Mouse (Mus musculus): Measurements from ENCODE around the gene Qtrt1. TPM values are rescaled to one million over a fixed set of nuclear protein-coding genes. Genes with fewer than 3 reads are reported as not detected.

Gene Qtrt1
- polyA plus RNA-seq, 1 experiment = 81.4 TPM

DNA sequence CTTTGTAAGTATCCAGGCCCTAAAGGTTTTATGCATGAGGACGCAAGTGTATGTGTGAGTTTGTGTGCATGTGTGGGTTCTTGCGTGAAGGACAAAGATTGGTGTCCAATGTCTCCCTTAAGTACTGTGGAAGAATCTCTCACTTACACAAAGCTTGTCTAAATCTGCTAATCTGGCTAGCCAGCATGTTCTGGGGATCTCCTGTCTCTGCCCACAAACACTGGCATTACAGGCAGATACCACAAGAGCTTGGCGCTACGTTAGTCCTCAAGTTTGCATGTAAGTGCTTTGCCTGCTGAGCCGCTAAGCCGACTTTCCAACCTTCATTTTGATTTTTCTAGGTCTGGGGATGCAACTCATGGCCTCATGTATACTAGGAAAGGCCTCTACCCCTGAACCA is 25.9 kb downstream of the Qtrt1 start:
- no peak for DNase-seq (ENCODE audit: low read depth)
- no peak for TF ChIP-seq CTCF (IDR thresholded peaks at IDR 0.05; ENCODE audit: borderline replicate concordance, extremely low read depth, insufficient read depth, insufficient read length)
- no peak for TF ChIP-seq POLR2A (IDR thresholded peaks at IDR 0.05; ENCODE audit: borderline replicate concordance, extremely low read depth, insufficient read depth, insufficient read length, poor library complexity, severe bottlenecking)

GRCm38 (mm10) chr9:21438219-21438618 is 26.6 kb downstream of the Qtrt1 start:
- no peak for TF ChIP-seq CTCF (IDR thresholded peaks at IDR 0.05; ENCODE audit: borderline replicate concordance, extremely low read depth, insufficient read depth, insufficient read length)
- no peak for TF ChIP-seq POLR2A (IDR thresholded peaks at IDR 0.05; ENCODE audit: borderline replicate concordance, extremely low read depth, insufficient read depth, insufficient read length, poor library complexity, severe bottlenecking)
- peak; percentile 22 for DNase-seq (ENCODE audit: low read depth)

GRCm38 (mm10) chr9:21439456-21439855 is 27.8 kb downstream of the Qtrt1 start:
- TF ChIP-seq CTCF (IDR thresholded peaks at IDR 0.05; ENCODE audit: borderline replicate concordance, extremely low read depth, insufficient read depth, insufficient read length) (no peak), POLR2A (IDR thresholded peaks at IDR 0.05; ENCODE audit: borderline replicate concordance, extremely low read depth, insufficient read depth, insufficient read length, poor library complexity, severe bottlenecking) (no peak)
- DNase-seq (ENCODE audit: low read depth) = no peak

DNA sequence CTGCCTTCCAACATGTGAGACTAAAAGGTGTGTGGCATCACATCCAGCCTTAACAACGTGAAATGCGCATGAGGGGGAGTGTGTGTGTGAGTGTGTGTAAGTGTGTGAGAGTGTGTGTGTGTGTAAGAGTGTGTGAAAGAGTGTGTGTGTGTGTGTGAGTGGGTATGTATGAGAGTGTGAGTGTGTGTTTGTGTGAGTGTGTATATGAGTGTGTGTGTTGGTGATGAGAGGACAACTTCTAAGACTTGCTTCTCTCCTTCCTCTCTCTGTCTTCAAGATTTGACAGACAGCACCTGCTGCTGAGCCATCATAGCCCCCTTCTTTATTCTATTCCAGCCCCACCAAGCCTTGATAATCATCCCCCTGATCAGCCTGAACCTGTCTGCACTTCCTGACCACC is 28.3 kb downstream of the Qtrt1 start:
- DNase-seq (ENCODE audit: low read depth) = no peak
- TF ChIP-seq POLR2A (IDR thresholded peaks at IDR 0.05; ENCODE audit: borderline replicate concordance, extremely low read depth, insufficient read depth, insufficient read length, poor library complexity, severe bottlenecking) = no peak
- no peak for TF ChIP-seq CTCF (IDR thresholded peaks at IDR 0.05; ENCODE audit: borderline replicate concordance, extremely low read depth, insufficient read depth, insufficient read length)

DNA sequence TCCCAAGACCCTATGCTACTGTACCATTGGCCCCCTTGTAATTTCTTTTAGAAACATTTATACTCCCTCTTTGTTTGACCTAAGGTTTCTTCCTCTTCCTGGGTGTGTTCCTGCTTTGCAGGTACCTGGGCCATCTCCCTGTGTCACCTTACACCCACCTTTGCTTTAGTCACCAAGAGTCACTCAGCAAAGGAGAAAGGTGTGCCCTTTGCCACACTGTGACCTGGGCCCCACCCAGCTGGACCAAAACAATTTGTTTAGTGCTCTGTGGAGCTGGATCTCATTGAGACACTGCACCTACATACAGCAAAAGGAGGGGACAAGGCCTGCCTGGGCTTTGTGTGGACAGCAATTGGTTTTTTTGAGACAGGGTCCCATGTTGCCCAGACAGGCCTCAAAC is 28.8 kb downstream of the Qtrt1 start:
- DNase-seq (ENCODE audit: low read depth) = no peak
- TF ChIP-seq CTCF (IDR thresholded peaks at IDR 0.05; ENCODE audit: borderline replicate concordance, extremely low read depth, insufficient read depth, insufficient read length) (no peak), POLR2A (IDR thresholded peaks at IDR 0.05; ENCODE audit: borderline replicate concordance, extremely low read depth, insufficient read depth, insufficient read length, poor library complexity, severe bottlenecking) (no peak)

- TF ChIP-seq CTCF (IDR thresholded peaks at IDR 0.05; ENCODE audit: borderline replicate concordance, extremely low read depth, insufficient read depth, insufficient read length) (no peak), POLR2A (IDR thresholded peaks at IDR 0.05; ENCODE audit: borderline replicate concordance, extremely low read depth, insufficient read depth, insufficient read length, poor library complexity, severe bottlenecking) (no peak)
- DNase-seq (ENCODE audit: low read depth) = no peak
Measured at GRCm38 (mm10) chr9:21443853-21444252, 32.2 kb downstream of the Qtrt1 start.

DNA sequence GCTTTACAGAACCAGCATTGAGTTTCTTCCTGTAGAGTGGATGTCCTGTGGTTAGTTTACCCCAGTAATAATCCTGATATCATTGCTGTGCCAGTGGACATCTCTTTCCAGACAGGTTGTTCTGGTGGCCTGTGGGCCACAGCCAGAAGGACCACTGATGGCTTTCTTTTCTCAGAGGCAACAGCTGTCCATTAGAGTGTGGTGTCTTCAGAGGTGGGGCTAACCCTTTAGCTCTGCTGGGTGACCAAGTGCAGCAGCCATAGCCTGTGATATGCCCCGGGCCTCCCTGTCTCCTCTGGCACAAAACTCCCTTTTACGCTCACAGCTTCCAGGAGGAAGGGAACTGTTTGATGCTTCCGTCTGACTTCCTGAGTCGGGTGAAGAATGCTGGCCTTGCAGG is 32.9 kb downstream of the Qtrt1 start:
- DNase-seq (ENCODE audit: low read depth) = no peak
- no peak for TF ChIP-seq CTCF (IDR thresholded peaks at IDR 0.05; ENCODE audit: borderline replicate concordance, extremely low read depth, insufficient read depth, insufficient read length)
- TF ChIP-seq POLR2A (IDR thresholded peaks at IDR 0.05; ENCODE audit: borderline replicate concordance, extremely low read depth, insufficient read depth, insufficient read length, poor library complexity, severe bottlenecking) = no peak

- TF ChIP-seq POLR2A (IDR thresholded peaks at IDR 0.05; ENCODE audit: borderline replicate concordance, extremely low read depth, insufficient read depth, insufficient read length, poor library complexity, severe bottlenecking) (no peak), CTCF (IDR thresholded peaks at IDR 0.05; ENCODE audit: borderline replicate concordance, extremely low read depth, insufficient read depth, insufficient read length) (no peak)
- DNase-seq (ENCODE audit: low read depth) = no peak
Measured at GRCm38 (mm10) chr9:21445081-21445744, 33.6 kb downstream of the Qtrt1 start.

DNA sequence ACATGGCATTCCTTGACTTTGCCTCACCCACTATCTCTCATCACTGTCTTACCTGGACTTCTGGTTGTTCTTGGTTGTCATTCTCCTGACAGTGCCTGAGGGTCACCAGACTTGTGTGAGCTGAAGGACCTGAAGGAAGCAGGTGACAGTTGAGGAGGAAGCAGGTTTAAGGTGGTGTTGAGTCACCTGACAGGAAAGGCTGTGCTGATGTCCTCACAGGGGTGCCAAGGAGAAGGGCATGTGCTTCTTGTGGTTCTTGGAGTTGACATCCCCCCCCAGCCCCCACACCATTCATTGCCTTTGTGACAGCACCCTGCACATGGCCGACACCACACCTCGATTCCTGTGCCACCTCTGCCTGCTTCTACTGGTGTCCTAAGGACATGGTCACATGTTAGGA is 36.1 kb downstream of the Qtrt1 start:
- no peak for TF ChIP-seq POLR2A (IDR thresholded peaks at IDR 0.05; ENCODE audit: borderline replicate concordance, extremely low read depth, insufficient read depth, insufficient read length, poor library complexity, severe bottlenecking)
- no peak for TF ChIP-seq CTCF (IDR thresholded peaks at IDR 0.05; ENCODE audit: borderline replicate concordance, extremely low read depth, insufficient read depth, insufficient read length)
- no peak for DNase-seq (ENCODE audit: low read depth)

DNA sequence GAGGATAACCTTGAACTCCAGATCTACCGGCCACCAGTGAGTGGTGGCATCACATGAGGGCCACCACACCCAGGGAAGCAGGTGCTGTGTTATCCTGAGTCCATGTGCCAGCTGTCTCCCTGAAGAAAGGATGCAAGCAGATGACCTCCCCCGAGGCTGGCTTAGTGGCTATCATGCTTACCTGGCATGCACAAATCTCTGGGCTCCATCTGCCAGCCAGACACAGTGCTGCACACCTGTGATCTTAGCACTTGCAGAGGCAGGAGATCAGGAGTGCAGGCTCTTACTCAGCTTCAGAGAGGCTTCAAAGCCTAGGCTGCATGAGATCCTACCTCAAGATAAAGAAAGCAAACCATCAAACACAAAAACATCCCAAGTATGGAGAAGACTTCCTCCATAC is 38.1 kb downstream of the Qtrt1 start:
- no peak for DNase-seq (ENCODE audit: low read depth)
- TF ChIP-seq POLR2A (IDR thresholded peaks at IDR 0.05; ENCODE audit: borderline replicate concordance, extremely low read depth, insufficient read depth, insufficient read length, poor library complexity, severe bottlenecking) = no peak
- no peak for TF ChIP-seq CTCF (IDR thresholded peaks at IDR 0.05; ENCODE audit: borderline replicate concordance, extremely low read depth, insufficient read depth, insufficient read length)

DNA sequence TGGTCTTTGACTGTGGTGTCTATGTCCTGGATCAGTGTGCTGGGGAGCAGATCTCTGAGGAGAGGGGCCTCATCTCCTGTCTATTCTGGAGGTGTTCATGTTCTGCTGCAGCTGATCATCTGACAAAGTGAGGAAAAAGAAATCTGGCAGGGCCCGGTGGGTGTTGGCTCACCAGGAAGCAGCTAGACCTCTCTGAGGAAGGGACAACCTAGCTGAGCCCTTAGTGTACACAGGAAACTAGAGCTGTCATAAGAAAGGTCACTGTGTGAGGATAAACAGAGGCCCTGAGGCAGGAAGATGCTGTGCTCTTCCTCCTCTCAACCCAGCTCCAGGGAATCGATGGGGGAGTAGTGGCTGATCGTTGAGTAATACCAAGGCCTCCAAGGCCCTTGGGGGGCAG is 38.6 kb downstream of the Qtrt1 start:
- no peak for DNase-seq (ENCODE audit: low read depth)
- no peak for TF ChIP-seq POLR2A (IDR thresholded peaks at IDR 0.05; ENCODE audit: borderline replicate concordance, extremely low read depth, insufficient read depth, insufficient read length, poor library complexity, severe bottlenecking)
- no peak for TF ChIP-seq CTCF (IDR thresholded peaks at IDR 0.05; ENCODE audit: borderline replicate concordance, extremely low read depth, insufficient read depth, insufficient read length)

DNA sequence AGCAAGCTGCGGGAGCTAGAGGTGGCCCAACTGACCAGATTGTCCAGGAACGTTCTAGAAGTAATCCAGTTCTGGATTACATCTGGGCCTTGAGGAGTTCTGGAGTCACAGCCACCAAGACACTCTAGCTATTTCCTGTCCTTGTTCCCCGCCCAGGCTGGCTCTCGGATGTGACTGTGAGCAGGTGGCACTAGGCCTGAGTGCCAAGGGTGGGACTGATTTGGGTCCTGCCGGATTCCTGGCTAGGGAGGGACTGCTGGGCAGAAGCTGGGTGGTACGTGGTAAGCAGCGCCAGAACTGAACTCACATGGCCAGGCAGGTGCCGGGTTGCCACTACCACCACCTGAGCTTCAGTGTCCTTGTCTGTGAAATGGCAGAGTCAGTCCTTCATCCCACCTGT is 39.8 kb downstream of the Qtrt1 start:
- TF ChIP-seq POLR2A (IDR thresholded peaks at IDR 0.05; ENCODE audit: borderline replicate concordance, extremely low read depth, insufficient read depth, insufficient read length, poor library complexity, severe bottlenecking) = no peak
- DNase-seq (ENCODE audit: low read depth) = no peak

Measured in brain, embryonic 14.5 days (tissue).